Mouse (Mus musculus) MEL (cell line): ENCODE results near the gene Tcte2. TPM values are rescaled to one million over a fixed set of nuclear protein-coding genes. Genes with fewer than 3 reads are reported as not detected.

Experiments used
- DNase-seq: peaks from one replicate; pipeline ENCODE4 v3.0.0; 2011; ENCODE audit warnings: low read depth, low spot score
- H3K27ac ChIP-seq: 2 replicates; pipeline ENCODE4 v1.5.1; 2012; ENCODE audit warnings: low read depth, mild to moderate bottlenecking, control low read depth, low read length, moderate library complexity; ENCODE audit not compliant: control insufficient read depth
- H3K27me3 ChIP-seq, 2 experiments: fragments of 150-350 bp in 1 of 2; sonication (generic) in 1 of 2; 2 replicates each; pipeline ENCODE4 v1.6.1; 2012; ENCODE audit warnings: low read length in 2 of 2, mild to moderate bottlenecking in 2 of 2, improper control_type of control experiment in 1 of 2, moderate library complexity in 1 of 2; ENCODE audit not compliant: insufficient read depth in 2 of 2, control insufficient read depth in 1 of 2
- H3K36me3 ChIP-seq, 2 experiments: 2 replicates each; pipeline ENCODE4 v1.6.1; 2012 to 2014; ENCODE audit warnings: low read length in 2 of 2, improper control_type of control experiment in 1 of 2, inconsistent platforms in 1 of 2, mild to moderate bottlenecking in 1 of 2; ENCODE audit not compliant: insufficient read depth in 2 of 2, control insufficient read depth in 1 of 2
- H3K4me1 ChIP-seq, 2 experiments: fragments of 150-350 bp in 1 of 2; sonication (generic) in 1 of 2; 2 replicates each; pipeline ENCODE4 v1.6.1; 2012; ENCODE audit warnings: low read length in 2 of 2, improper control_type of control experiment in 1 of 2, mild to moderate bottlenecking in 1 of 2; ENCODE audit not compliant: insufficient read depth in 2 of 2, control insufficient read depth in 1 of 2
- H3K4me3 ChIP-seq, 2 experiments: fragments of 150-350 bp in 1 of 2; sonication (generic) in 1 of 2; 2 replicates each; pipeline ENCODE4 v1.5.1; 2012; ENCODE audit warnings: low read depth in 2 of 2, low read length in 2 of 2, mild to moderate bottlenecking in 2 of 2, moderate library complexity in 2 of 2, control low read depth in 1 of 2, improper control_type of control experiment in 1 of 2; ENCODE audit not compliant: control insufficient read depth in 1 of 2, insufficient read depth in 1 of 2
- H3K79me2 ChIP-seq: 2 replicates; pipeline ENCODE4 v1.6.1; 2012; ENCODE audit warnings: mild to moderate bottlenecking, low read length, moderate library complexity; ENCODE audit not compliant: control insufficient read depth, poor library complexity, insufficient read depth
- H3K9ac ChIP-seq: 2 replicates; pipeline ENCODE4 v1.6.1; 2012; ENCODE audit warnings: low read depth, mild to moderate bottlenecking, control low read depth, low read length, moderate library complexity; ENCODE audit not compliant: control insufficient read depth, poor library complexity, severe bottlenecking
- H3K9me3 ChIP-seq: fragments of 150-350 bp; sonication (generic); replicated peaks from 2 replicates; pipeline ENCODE4 v1.6.1; 2012; ENCODE audit warnings: mild to moderate bottlenecking, low read length, improper control_type of control experiment, moderate library complexity; ENCODE audit not compliant: insufficient read depth
- BHLHE40 ChIP-seq: IDR thresholded peaks from 2 replicates; pipeline ENCODE4 v1.6.1; 2012; ENCODE audit warnings: low read depth, mild to moderate bottlenecking, inconsistent platforms, low read length, improper control_type of control experiment, borderline replicate concordance
- CHD2 ChIP-seq: IDR thresholded peaks from 2 replicates; pipeline ENCODE4 v1.6.1; 2011; ENCODE audit warnings: low read length, improper control_type of control experiment
- CTCF ChIP-seq, 3 experiments: IDR thresholded peaks in 2 of 3; conservative IDR thresholded peaks in 1 of 3; 2 replicates each; pipeline ENCODE4 v1.5.1; 2011 to 2012; ENCODE audit warnings: low read length in 3 of 3, low read depth in 2 of 3, mild to moderate bottlenecking in 2 of 3, improper control_type of control experiment in 1 of 3, inconsistent platforms in 1 of 3, mixed read lengths in 1 of 3, moderate library complexity in 1 of 3; ENCODE audit not compliant: control insufficient read depth in 1 of 3, insufficient read depth in 1 of 3, poor library complexity in 1 of 3, severe bottlenecking in 1 of 3
- ELF1 ChIP-seq: IDR thresholded peaks from 2 replicates; pipeline ENCODE4 v1.6.1; 2014; ENCODE audit warnings: low read depth, mild to moderate bottlenecking, inconsistent platforms, low read length, improper control_type of control experiment, moderate library complexity
- ETS1 ChIP-seq: IDR thresholded peaks from 2 replicates; pipeline ENCODE4 v1.6.1; 2012; ENCODE audit warnings: low read depth, mild to moderate bottlenecking, inconsistent platforms, low read length, improper control_type of control experiment, moderate library complexity
- HCFC1 ChIP-seq: IDR thresholded peaks from 2 replicates; pipeline ENCODE4 v1.6.1; 2012; ENCODE audit warnings: low read depth, mild to moderate bottlenecking, inconsistent platforms, low read length, improper control_type of control experiment, moderate library complexity
- MAX ChIP-seq: IDR thresholded peaks from 2 replicates; pipeline ENCODE4 v1.6.1; 2011; ENCODE audit warnings: low read length, improper control_type of control experiment
- MAZ ChIP-seq: IDR thresholded peaks from 2 replicates; pipeline ENCODE4 v1.6.1; 2012; ENCODE audit warnings: low read depth, mild to moderate bottlenecking, inconsistent platforms, low read length, improper control_type of control experiment
- MXI1 ChIP-seq: IDR thresholded peaks from 2 replicates; pipeline ENCODE4 v1.6.1; 2011; ENCODE audit warnings: mild to moderate bottlenecking, low read depth, low read length, improper control_type of control experiment
- MYC ChIP-seq: IDR thresholded peaks from 2 replicates; pipeline ENCODE4 v1.6.1; 2011; ENCODE audit warnings: low read depth, mild to moderate bottlenecking, low read length, improper control_type of control experiment, moderate library complexity
- NELFE ChIP-seq: IDR thresholded peaks from 2 replicates; pipeline ENCODE4 v1.6.1; 2011; ENCODE audit warnings: low read depth, low read length, improper control_type of control experiment
- NRF1 ChIP-seq: IDR thresholded peaks from 2 replicates; pipeline ENCODE4 v1.6.1; 2014; ENCODE audit warnings: low read depth, mild to moderate bottlenecking, inconsistent platforms, low read length, improper control_type of control experiment, moderate library complexity; ENCODE audit not compliant: poor library complexity, insufficient read depth, severe bottlenecking
- POLR2A ChIP-seq, 2 experiments: IDR thresholded peaks; 2 replicates each; pipeline ENCODE4 v1.6.1; 2011 to 2012; ENCODE audit warnings: low read length in 2 of 2, mild to moderate bottlenecking in 2 of 2, control low read depth in 1 of 2, improper control_type of control experiment in 1 of 2, low read depth in 1 of 2, moderate library complexity in 1 of 2; ENCODE audit not compliant: control insufficient read depth in 1 of 2, insufficient read depth in 1 of 2, poor library complexity in 1 of 2
- RAD21 ChIP-seq: IDR thresholded peaks from 2 replicates; pipeline ENCODE4 v1.6.1; 2011; ENCODE audit warnings: mild to moderate bottlenecking, low read depth, low read length, improper control_type of control experiment
- RCOR1 ChIP-seq: IDR thresholded peaks from 2 replicates; pipeline ENCODE4 v1.6.1; 2012; ENCODE audit warnings: low read depth, mild to moderate bottlenecking, inconsistent platforms, low read length, improper control_type of control experiment
- SMC3 ChIP-seq: IDR thresholded peaks from 2 replicates; pipeline ENCODE4 v1.6.1; 2011; ENCODE audit warnings: low read depth, low read length, improper control_type of control experiment
- TCF12 ChIP-seq: IDR thresholded peaks from 2 replicates; pipeline ENCODE4 v1.6.1; 2014; ENCODE audit warnings: low read depth, mild to moderate bottlenecking, inconsistent platforms, low read length, improper control_type of control experiment, moderate library complexity
- ZC3H11A ChIP-seq: IDR thresholded peaks from 2 replicates; pipeline ENCODE4 v1.6.1; 2012; ENCODE audit warnings: low read depth, mild to moderate bottlenecking, inconsistent platforms, low read length, improper control_type of control experiment
- ZKSCAN1 ChIP-seq: IDR thresholded peaks from 2 replicates; pipeline ENCODE4 v1.6.1; 2012; ENCODE audit warnings: low read depth, mild to moderate bottlenecking, inconsistent platforms, low read length, improper control_type of control experiment, moderate library complexity
- ZMIZ1 ChIP-seq: IDR thresholded peaks from 2 replicates; pipeline ENCODE4 v1.6.1; 2012; ENCODE audit warnings: low read depth, mild to moderate bottlenecking, inconsistent platforms, low read length, improper control_type of control experiment, moderate library complexity
- ZNF384 ChIP-seq: IDR thresholded peaks from 2 replicates; pipeline ENCODE4 v1.6.1; 2012; ENCODE audit warnings: low read depth, mild to moderate bottlenecking, inconsistent platforms, low read length, improper control_type of control experiment
- polyA plus RNA-seq, 2 experiments: library from polyadenylated mRNA; stranded (reverse) in 1 of 2; unstranded in 1 of 2; fragments of >175 nt in 1 of 2; fragments of >200 nt in 1 of 2; gene quantifications; 2 replicates each; pipeline versions ENCODE4 v1.2.1 to v1.2.4; 2012; ENCODE audit warnings: low replicate concordance in 2 of 2, low read depth in 1 of 2; ENCODE audit not compliant: insufficient read length in 2 of 2, insufficient read depth in 1 of 2, missing spikeins in 1 of 2
- total RNA-seq: library from RNA; depleted of rRNA; stranded (reverse); fragments of 300-350 nt; gene quantifications from 2 replicates; pipeline ENCODE4 v1.2.3, GENCODE M21; 2012

The Tcte2 gene
- total and polyA plus RNA-seq, 3 experiments = not detected

DNA sequence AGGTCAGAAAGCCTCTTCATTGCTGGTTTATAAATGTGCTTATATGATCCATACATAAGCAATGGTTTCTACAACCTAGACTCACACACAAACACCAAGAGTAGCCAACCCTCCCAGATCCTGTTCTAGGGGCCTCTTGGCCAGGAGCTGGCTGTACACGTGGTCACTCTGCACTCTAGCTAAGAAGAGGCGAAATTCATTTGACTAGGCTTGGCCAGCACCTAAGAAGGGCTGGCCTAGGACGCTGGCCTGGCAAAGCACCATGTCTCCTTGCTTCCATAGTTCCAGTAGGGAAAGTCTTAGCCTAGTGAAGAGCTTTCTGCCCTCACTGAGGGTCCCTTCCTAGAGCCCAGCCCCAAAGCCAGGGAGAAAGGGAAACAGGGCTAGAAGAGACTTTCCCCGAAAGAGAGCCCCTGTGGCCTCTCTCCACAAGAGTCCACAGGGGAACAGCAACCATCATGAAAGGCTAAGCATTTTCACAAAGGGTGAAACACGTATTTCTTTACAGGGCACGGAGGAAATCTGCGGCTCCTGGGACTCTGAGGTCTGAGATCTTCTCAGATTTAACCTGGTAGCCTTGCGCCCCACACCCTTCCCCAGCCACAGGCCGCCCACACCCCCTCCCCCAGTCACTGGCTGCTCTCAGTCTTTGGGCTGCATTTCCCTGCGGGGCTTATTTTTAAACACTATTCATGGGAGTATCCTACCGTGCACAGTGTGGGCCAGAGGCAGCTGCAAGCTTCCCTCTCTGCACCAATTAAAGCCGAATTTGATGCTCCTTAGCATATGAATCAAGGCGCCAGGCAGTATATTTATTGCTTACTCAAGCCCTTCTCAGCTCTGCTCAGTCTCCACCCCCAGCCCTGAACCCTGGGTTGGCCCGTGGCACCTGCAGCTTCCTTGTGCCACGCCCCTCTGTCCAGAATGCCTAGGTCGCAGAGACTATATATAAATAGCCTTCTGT is 93.3 kb downstream of the Tcte2 start:
- H3K4me3 ChIP-seq = no peak overlapping the region
- H3K9ac ChIP-seq = no peak overlapping the region
- no peaks in the 10 kb centered on the region for H3K79me2 ChIP-seq
- H3K27me3 ChIP-seq = no peaks in the 10 kb centered on the region
- no peak for DNase-seq
- TF ChIP-seq SMC3 = no peak
- no peak for TF ChIP-seq HCFC1
- TF ChIP-seq MAX = no peak
- no peaks in the 10 kb centered on the region for H3K36me3 ChIP-seq
- no peaks in the 10 kb centered on the region for H3K9me3 ChIP-seq
- no peaks in the 10 kb centered on the region for H3K4me1 ChIP-seq
- no peak overlapping the region for H3K27ac ChIP-seq

DNA sequence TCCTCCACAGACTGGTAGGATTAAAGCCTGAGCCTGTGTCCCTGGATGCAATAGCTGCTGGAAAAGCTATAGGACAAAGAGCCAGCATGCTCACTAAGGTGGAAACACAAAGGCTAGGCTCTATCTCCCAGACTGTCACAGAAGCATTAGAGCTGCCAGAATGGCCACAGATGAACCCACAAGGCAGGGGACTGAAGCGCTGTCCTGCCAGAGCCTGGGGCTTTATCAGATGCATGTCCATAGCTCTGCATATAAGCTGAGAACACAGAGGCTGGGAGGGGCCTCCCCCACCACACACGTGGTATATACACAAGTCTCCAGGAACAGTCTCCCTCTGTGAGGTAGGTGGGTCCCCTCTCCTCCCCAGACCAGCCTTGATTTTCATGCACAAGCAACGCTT is 94.6 kb downstream of the Tcte2 start:
- TF ChIP-seq CHD2 (no peak), ZKSCAN1 (no peak), POLR2A (IDR thresholded peaks at IDR 0.05; ENCODE audit: control insufficient read depth in 1 of 2, insufficient read depth in 1 of 2, low read depth in 1 of 2, low read length in 2 of 2, poor library complexity in 1 of 2) (no peak), BHLHE40 (no peak), ZNF384 (no peak), CTCF (IDR thresholded peaks at IDR 0.05 in 2 of 3, conservative IDR thresholded peaks at IDR 0.05 in 1 of 3; ENCODE audit: control insufficient read depth in 1 of 3, insufficient read depth in 1 of 3, low read depth in 2 of 3, low read length in 3 of 3, poor library complexity in 1 of 3, severe bottlenecking in 1 of 3) (no peak), RCOR1 (no peak), ETS1 (no peak), MXI1 (no peak), MAZ (no peak), ELF1 (no peak), NRF1 (no peak), HCFC1 (no peak), ZC3H11A (no peak), RAD21 (no peak), ZMIZ1 (no peak), MYC (no peak), SMC3 (no peak), TCF12 (no peak), NELFE (no peak)
- TF ChIP-seq, all 39 proteins: peak for 0
- no peaks in the 10 kb centered on the region for H3K9me3 ChIP-seq
- no peaks in the 10 kb centered on the region for H3K79me2 ChIP-seq
- H3K4me3 ChIP-seq = no peak overlapping the region
- H3K4me1 ChIP-seq = no peaks in the 10 kb centered on the region
- H3K9ac ChIP-seq = no peak overlapping the region
- H3K27ac ChIP-seq = no peak overlapping the region
- DNase-seq = no peak
- H3K36me3 ChIP-seq = no peaks in the 10 kb centered on the region
- no peaks in the 10 kb centered on the region for H3K27me3 ChIP-seq
